Mouse (Mus musculus): Measurements from ENCODE around the gene Zfp628.

GRCm38 (mm10) chr7:4919096-4919495 lies 4.1 kb downstream of the Zfp628 start:
- TF ChIP-seq CTCF (IDR thresholded peaks at IDR 0.05; ENCODE audit: extremely low read depth, insufficient read depth, low read length) (no peak), POLR2A (IDR thresholded peaks at IDR 0.05; ENCODE audit: extremely low read depth, insufficient read depth, low read length) (no peak)

Measured in cortical plate, adult 2 months (tissue).